Comparison of ENCODE assay signal across 27 mouse cellular contexts in genomic region chr15:12373918-12374317, GRCm38 (mm10). TPM values are rescaled to one million over a fixed set of nuclear protein-coding genes. Genes with fewer than 3 reads are reported as not detected.
DNase-seq lines count a peak whose midpoint lies in the region; ATAC-seq and TF ChIP-seq lines count a peak whose summit lies in the region.
"Had no signal": no experiment of that assay in that cellular context is flagged by ENCODE, and none has a peak within 500 bp of the region (broad histone marks: within the 10 kb centered on the region; RNA-seq: fewer than 3 reads in every experiment).

No protein-coding gene starts in this region.

- in situ Hi-C loops in Patski (cut with MboI; ENCODE audit: low pct_unique_long_range_greater_than_20kb), result loop anchor here (5.0 kb wide), 2 partner anchors 198 to 423 kb away; no protein-coding TSS in a partner anchor

- H3K4me3 ChIP-seq in E14TG2a.4 (replicated peaks; ENCODE audit: low read length), result peak overlapping the region; percentile 76; the same call in 1 of the 2 replicates
- H3K4me3 ChIP-seq: forebrain, embryonic 10.5 days; heart, embryonic 15.5 days; layer of hippocampus, adult 2 months; limb, embryonic 13.5 days; liver, embryonic 13.5 days; lung, embryonic 15.5 days; neural tube, embryonic 15.5 days had no signal

- H3K9me3 ChIP-seq in E14TG2a.4 (ENCODE audit: low read length), result peaks cover 6% of the 10 kb centered on the region; the same call in 1 of the 2 replicates
- H3K9me3 ChIP-seq: forebrain, embryonic 10.5 days; heart, embryonic 15.5 days; limb, embryonic 13.5 days; liver, embryonic 13.5 days; lung, embryonic 15.5 days; neural tube, embryonic 15.5 days had no signal

- POLR2A ChIA-PET in Patski (lab: Charles Lee), result no interaction called here

- H3K36me3 ChIP-seq in E14TG2a.4 (ENCODE audit: insufficient read depth, low read length), result no peaks in the 10 kb centered on the region
- H3K36me3 ChIP-seq: liver, embryonic 13.5 days; lung, embryonic 15.5 days; neural tube, embryonic 15.5 days had no signal

- ATAC-seq in Patski, result peak; percentile 18
- no peak for ATAC-seq in megakaryocyte, adult 5-6 weeks (ENCODE audit: poor library complexity, severe bottlenecking)
- ATAC-seq: forebrain, postnatal 0 days; inflammation-experienced regulatory T-cells, adult 6 months had no signal

- DNase-seq in Patski (ENCODE audit: low read depth, low spot score), result no peak
- DNase-seq in kidney, adult 9 months, result peak; percentile 65
- DNase-seq in kidney, postnatal 14 days, result peak; percentile 66
- no peak for DNase-seq in left cerebral cortex, adult 9 months (ENCODE audit: low spot score in 2 of 2)
- no peak for DNase-seq in adrenal gland, postnatal 36 days
- DNase-seq in lung, adult 18-20 months, result no peak
- DNase-seq: cerebellum, adult 11 months; forebrain, postnatal 0 days; heart, postnatal 4 days; layer of hippocampus, postnatal 36 days; liver, embryonic 13.5 days; lung, postnatal 36 days; right cerebral cortex, postnatal 25 days; thymus, postnatal 25 days had no signal

- H3K4me1 ChIP-seq in E14TG2a.4 (replicated peaks; ENCODE audit: low read depth, low read length), result peaks cover 53% of the 10 kb centered on the region

- H3K27me3 ChIP-seq in E14TG2a.4 (ENCODE audit: insufficient read depth, low read length) (peaks cover 39% of the 10 kb centered on the region), Patski (no peaks in the 10 kb centered on the region)
- H3K27me3 ChIP-seq: heart, embryonic 15.5 days; liver, embryonic 13.5 days; lung, embryonic 15.5 days had no signal

- TF ChIP-seq CTCF in E14TG2a.4 (conservative IDR thresholded peaks at IDR 0.05; ENCODE audit: low read length) (no peak), Patski (IDR thresholded peaks at IDR 0.05) (no peak)

- CTCF ChIA-PET in Patski (lab: Charles Lee), result interaction anchor here (2.4 kb wide), 1 partner anchor 203 kb away, joined by 7 read pairs; no protein-coding TSS in a partner anchor

RNA-seq across cellular contexts. Expression of gene 1810049J17Rik, which starts 52.2 kb away (rescaled TPM):
- polyA plus RNA-seq in Patski (2021), result 2.0 TPM
- not detected in 2 replicates for total RNA-seq in megakaryocyte, adult 5-6 weeks (2015)
- total RNA-seq in megakaryocyte, adult 5-6 weeks (2017), result not detected in 2 replicates
- total RNA-seq in adrenal gland, postnatal 36 days (2021), result 1 to 10 TPM in 1 of 2 experiments, under 1 TPM in 1; 0.92 to 1.3 TPM
- total RNA-seq: forebrain, postnatal 0 days; midbrain, postnatal 0 days had no signal
- polyA plus RNA-seq: cortical plate, adult 2 months; embryonic facial prominence, embryonic 11.5 days; forebrain, embryonic 10.5 days; heart, embryonic 15.5 days; inflammation-experienced regulatory T-cells, adult 6 months; neural tube, embryonic 15.5 days; spleen, adult 2 months had no signal

RNA-seq across cellular contexts. Expression of gene Golph3, which starts 52.7 kb away (rescaled TPM):
- polyA plus RNA-seq in Patski (2021), result 106 TPM
- total RNA-seq in megakaryocyte, adult 5-6 weeks (2015), result 114 and 122 TPM in 2 replicates
- 91.6 and 103 TPM in 2 replicates for total RNA-seq in megakaryocyte, adult 5-6 weeks (2017)
- total RNA-seq in adrenal gland, postnatal 36 days (2021), result 100 to 1,000 TPM; 138 to 153 TPM

Comparison
In these comparisons a context has a peak if more than half of its experiments do, and no peak if none do; other contexts are left out.
1. DNase-seq: peak in kidney, adult 9 months (single experiment) and kidney, postnatal 14 days (single experiment); none in Patski (single experiment), left cerebral cortex, adult 9 months (0 of 2), adrenal gland, postnatal 36 days (0 of 2) and lung, adult 18-20 months (0 of 2).